Mouse (Mus musculus): ENCODE measurements around the gene Mipol1.

The Mipol1 gene

DNA sequence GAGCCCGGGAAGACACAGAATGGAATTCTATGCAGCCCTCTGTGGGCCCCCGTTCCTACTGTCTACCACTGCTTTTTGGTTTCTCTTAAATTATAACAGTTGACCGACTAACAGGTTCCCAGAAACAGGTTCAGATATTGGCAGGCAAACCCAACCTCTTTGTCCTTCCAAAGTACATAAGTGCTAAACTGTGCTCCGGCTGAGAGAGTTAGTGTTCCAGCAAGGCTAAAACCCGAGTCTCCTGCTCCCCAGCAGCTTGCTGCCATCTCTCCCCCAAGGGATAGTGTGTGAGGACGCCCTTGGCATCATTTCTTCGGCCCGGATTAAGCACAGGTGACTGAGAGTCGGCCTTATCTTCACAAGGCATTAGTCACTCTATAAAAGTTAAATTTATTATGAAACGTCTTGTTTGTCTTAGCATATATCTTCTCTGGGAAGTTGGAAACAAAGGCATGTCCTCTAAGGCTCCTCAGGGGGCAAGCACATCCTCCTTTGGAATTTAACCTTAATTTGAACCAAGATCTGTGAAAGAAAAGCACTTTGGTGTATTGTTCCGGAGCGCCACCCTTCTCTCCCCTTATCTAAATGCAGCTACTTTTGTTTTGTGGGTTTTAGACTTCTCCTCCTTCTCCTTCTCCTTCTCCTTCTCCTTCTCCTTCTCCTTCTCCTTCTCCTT, 285.6 kb downstream of the Mipol1 start:
- CTCF ChIA-PET = no interaction called here

DNA sequence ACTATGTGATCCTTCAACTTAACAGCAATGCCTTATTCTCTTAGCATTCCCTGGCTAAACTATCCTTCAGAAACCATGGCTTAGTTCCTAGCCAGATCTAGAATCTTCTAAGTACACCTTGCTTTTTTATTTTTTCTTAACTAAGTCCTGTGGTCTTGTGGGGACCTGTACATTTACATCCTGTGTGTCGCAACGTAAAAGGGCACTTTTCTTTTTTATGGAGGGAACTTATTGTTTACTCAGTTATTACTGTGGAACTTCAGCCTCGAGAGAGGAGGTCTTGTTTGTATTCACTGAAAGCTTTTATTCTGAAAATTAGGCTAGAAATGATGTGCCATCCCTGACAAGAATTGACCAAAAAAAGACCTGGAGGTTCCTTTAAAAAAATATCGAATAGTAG, 298.1 kb downstream of the Mipol1 start:
- CTCF ChIA-PET = no interaction called here

DNA sequence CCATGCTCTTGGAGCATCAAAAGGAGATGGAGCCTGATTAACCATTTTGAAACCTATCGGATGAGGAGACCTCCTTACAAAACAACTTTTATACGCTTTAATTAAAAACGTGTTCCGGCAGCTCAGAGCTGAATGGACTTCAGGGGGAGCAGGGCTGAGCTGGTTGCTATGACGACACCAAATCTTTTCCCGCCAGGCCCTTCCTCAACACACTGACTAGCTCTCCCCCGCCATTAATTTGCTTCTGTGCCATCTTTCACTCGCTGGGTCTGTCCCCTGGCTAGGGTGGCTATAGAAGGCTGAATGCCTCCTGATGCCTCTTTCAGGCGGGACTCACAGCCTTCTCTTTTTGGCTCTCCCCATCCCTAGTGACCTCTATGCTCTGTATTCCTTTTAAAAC, 300.2 kb downstream of the Mipol1 start:
- CTCF ChIA-PET = no interaction called here

DNA sequence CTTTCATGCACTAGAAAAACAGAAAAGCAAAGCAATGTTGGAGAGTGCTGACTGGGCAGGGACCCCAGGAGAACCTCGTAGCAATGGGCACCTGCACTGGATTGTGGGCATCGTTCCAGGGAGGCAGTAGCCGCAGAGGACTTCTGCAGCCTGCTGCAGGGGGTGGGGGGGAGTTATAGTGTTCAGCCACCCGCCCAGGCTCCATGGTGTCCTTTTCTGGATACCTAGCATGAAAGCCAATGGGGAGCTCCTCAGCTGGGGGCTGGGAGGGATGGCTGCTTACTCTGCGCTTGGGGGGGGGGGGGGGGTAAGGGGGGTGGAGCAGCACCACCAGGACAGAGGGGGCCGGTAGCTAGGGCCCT, 304.3 kb downstream of the Mipol1 start:
- CTCF ChIA-PET = no interaction called here

DNA sequence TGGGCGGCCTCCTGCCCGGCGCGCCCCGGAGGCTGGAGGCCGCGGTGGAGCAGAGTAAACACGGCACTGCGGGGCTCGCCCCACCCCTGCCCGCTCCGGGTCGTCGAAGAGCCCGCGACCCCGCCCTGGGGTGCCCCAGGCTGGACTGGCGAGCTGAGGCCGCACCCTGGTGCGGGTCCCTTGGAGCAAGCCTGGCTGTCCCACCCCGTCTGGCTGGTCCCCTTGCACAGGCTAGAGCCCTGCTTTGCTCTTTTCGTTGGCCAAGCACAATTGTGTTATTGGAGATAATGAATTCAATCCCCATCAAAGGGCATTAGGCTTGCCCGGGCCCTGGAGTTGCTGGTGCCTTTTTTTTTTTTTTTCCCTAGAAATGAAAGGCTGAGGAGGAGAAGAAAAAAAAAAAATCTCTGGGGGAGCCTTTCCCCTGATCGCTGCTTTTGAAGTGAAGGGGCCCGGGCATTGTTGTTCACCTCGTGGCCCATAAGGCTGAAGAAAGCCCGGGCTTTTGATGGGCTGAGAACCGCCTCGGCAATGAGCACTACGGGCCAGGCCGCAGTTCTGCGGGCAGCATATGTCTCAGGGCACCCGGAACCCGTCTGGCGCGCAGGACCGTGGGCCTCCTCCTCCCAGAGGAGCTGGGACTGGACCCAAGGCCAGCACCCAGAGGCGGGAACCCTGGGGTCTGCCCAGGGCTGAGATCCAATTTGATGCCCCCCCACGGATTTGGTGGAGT, 304.8 kb downstream of the Mipol1 start:
- CTCF ChIA-PET = no interaction called here

DNA sequence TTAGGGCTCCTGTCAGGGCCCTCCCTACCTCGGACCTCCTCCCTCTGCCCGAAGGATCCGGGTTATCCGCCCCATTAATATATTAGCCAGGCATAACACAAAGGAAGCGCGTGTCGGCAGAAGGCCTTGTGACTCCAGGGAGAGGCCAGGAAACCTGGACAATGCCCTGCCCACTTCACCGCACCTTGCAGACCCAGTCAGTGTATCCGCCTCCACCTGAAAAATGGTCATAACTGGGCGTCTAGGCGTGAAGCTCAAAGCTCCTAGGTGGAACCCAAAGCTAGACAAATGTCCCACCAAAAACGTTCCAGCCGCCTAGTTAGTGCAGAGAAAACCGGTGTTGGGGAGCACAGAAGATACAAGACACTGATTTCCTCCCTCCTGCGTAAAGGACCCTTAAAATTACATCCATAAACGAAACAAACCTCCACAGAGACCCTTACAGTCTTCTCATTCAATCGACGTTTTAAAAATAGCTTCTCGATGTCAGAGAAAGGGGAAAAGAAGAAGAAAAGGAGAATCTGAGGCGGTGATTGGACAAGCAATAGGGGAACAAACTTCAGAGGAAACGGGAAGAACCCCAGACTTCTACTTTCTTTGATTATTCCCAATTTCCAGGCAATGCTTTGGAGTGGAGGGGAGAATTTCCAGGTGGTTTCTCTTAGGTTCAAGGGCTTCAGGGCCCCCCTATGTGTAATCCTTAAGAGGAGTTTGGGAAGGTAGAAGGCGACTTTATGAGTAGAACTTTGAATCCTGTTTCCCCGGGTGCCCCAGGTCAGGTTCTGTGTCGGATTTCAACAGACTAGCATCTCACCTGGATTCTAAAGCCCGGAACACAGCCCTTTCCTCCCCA, 306.1 kb downstream of the Mipol1 start:
- CTCF ChIA-PET = no interaction called here

DNA sequence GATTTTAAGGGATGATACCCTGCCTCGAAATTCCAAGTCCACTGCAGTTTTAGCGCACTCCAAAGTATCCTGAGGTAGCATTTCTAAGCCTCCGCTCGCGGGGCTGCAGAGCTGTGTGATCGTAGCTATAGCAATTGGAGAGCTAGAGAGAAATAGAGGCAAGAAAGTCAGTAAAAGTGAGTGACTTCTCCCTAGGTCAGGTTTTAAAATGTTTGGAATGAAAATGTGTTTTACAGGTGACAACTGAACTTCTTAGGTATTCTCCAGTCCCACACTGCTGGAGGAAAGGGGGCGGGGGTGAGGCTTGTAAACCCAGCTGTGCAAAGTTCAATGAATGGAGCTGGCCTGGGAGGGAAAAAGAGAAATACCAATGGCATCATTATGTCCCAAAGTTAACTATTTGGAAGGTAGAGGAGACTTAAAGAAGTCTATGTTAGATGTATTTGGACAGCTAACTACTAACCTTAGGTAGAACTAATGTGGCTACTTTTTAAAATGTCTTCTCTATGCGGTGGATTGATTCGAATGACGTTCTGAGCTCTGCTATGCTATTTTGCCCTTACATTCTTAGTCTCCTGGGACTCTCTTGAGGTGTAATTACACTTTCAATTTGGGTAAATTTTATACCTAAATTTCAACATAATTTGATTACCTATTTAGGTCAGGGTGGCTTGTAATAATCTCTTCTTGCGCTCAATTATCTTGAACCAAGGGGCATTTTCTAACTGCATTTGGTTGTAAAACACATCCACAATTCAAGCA, 306.9 kb downstream of the Mipol1 start:
- CTCF ChIA-PET = no interaction called here

DNA sequence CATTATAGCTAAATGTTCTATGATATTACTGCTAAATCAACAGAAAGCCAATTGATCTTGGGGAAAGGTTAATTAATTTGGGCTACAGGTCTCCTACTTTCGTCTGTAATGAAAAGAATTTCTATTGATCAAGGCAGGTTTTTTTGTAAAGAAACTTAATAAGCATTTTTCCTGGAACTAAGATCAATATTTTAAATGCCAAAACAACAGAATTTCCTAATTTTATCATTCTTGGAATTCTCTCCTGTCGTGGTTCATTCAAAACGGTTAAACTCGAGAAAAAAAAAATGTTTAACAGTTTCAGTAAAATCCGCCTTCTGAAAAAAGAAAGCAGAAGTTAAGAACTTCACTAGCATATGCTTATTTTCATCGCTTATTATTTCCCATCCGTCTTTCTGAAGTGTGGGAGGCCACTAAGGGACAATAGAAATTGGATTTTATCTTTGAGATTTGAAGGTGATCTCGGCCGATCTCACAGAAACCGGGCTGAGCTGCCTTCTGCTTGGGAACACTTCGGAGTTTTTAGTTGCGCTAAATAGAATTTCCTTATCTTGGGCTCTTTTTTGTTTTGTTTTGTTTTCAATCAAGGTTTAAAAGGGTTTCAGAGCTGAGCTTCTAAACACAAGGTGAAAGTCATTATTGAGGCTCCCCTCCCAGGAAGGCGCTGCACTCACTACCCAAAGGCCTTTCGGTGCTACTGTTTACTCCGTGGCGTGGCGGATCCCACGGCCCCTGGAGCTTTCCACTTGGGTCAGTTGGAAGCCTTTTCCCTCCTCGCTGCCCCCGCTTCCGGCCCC, 307.8 kb downstream of the Mipol1 start:
- CTCF ChIA-PET = no interaction called here

DNA sequence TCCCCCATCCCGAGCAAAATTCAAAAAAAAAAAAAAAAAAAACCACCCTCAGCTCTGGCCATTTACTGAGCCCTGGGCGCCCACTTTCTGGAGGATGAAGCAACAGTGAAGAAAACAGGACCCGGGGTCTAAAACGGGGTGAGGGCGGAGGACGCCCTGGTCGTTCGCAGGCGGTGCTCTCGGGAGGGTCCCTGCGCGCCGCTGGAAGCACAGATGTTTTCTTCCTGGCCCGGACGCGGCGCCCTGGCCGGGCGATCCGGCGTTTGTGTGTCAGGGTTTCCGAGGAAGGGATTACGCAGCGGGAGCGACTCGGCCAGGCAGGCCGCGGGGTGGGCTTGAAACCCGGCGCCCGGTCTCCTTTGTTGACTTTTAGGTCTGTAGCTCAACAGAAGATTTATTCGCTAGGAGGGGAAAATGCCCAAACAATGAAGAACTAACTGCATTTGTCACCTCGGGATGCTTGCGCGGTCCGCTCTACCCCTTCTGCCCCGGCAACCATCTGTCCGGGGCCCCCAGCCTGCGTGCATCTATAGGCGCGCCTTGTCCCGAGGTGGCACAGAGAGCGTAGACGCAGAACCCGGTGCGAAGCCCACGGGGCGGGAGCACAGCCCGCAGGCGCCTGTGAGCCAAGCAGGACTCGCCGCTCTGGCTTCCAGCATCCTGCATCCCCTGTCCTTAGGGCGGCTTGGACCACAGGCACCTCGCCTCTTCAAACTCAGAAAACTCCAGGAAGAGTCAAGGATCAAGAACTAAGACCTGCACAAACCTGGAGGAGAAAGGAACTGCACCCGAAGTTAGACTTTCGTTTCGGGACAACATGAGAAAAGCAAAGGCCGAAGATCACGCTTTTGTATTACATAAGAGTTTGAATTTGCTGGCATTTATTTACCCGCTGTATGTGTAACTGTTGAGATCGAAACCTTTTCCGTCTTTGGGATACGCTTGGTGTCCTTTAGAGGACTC, 308.6 kb downstream of the Mipol1 start:
- CTCF ChIA-PET = no interaction called here

DNA sequence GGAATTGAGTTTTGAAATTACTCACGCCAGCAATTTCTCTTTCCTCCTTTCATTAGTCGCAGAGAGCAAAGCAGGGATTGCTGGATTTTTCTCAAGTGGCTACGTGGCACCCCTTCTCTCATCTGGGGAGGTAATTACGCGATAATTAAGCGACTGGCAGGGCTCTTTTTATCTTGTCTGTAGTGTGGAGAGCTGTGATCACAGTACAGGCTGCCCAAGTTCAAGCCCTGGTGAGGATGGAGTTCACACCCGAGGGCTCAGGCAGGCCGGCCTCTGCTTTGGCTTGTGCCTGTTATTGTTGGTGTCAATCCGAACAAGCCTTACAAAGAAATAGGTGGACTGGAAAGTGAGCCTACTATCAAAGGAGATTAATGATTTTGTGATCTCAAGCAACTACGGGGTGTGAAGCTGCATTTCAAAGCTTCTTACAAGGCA, 309.3 kb downstream of the Mipol1 start:
- CTCF ChIA-PET = no interaction called here

DNA sequence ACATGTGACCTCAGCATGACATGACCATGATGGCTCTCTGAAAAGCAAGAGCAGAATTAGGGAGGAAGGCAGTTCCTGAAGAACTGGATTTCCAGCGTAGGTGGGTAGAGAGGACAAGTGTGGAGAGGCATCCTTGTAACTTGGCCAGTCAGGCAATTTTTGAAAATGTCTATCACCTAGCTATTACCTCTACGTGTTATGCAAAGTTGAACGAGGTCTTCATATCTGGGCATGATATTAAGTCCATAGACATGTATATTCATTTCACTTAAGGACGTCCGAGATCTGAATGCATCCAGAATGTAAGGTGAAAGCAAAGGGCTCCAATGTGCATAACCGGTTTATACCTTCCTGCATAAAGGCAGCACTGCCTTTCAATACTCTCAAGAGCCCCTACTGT, 310.9 kb downstream of the Mipol1 start:
- CTCF ChIA-PET = no interaction called here

DNA sequence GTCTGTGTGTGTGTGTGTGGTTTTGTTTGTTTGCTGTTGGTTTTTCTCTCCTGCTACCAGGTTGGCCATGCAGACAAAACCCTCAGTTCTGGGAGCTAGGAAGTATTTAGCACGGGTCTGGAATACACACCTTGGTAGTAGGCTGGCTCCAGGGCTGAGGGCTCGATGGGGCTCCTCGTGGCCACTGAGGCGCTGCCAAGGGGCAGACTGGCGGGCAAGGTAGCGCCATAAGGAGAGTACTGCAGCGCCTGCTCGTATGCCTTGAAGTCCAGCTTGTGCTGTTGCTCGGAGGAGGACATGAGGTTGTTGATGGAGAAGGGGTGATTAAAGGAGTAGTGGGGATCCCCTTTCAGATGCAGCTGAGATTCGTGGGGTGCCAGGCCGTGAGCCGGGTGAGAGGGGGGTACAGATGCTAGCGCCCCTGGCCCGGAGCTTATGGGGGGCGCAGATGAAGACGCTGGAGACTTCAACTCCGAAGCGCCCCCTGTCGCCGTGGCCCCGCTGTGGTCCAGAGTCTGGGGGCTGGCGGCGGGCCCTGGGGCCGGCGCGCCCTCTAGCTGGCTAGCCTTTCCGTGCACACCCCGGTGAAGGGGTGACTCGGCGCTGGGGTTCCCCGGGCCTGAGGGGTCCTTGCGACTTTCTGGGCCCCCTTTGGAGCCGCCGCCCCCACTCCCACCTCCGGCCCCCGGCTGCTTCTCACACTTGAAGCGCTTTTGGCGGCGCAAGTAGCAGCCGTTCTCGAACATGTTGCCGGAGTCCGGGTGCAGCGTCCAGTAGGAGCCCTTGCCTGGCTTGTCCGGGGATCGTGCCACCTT, 311.9 kb downstream of the Mipol1 start:
- CTCF ChIA-PET = no interaction called here

DNA sequence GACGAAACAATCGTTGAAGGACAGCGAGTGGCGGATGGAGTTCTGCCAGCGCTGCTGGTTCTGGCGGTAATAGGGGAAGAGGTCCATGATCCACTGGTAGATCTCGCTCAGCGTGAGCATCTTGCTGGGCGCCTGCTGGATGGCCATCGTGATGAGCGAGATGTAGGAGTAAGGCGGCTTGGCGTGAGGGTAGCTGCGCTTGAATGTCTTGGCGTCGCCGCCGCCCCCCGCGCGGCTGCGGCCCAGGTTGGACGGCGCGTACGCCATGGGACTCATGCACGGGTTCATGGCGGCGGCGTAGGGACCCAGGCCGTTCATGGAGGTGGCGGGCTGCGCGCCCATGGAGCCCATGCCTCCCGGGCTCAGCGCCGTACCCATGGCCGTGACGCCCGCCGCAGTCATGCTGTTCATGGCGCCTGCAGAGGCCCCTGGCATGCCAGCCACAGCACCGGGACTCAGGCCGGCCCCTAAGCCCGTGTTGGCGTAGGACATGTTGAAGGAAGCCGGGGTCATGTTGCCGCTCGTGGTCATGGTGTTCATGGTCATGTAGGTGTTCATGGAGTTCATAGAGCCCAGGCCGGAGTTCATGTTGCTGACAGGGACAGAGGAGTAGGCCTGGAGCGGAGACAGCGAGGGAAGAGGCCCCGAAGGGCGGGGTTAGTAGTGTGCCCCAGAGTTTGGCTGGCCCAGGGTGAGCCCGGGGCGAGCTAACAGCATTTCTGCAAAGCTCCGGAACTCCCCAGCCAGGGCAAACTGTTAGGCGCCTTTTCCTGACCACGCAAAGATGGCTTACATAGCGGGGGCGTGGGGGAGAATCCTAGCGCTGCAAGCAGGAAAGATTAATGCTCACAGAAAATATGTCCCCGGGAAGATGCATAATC, 312.8 kb downstream of the Mipol1 start:
- CTCF ChIA-PET = no interaction called here

DNA sequence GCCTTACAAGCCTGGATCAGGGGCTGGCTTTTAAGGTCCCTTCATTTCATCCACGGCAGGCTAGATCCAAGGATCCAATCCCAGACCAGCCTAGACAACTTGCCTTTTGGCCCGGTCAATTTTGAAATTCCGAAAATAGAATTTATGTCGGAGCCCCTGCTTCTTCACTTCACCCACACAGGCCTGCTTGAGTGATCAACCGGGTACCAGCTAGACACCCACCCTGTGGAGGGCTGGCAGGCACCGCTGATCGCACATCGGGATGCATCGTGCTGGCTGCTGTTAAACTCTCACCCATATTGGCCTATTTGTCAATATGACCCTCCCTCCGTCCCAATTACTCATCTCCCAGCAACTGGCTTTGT, 313.4 kb downstream of the Mipol1 start:
- CTCF ChIA-PET = no interaction called here

DNA sequence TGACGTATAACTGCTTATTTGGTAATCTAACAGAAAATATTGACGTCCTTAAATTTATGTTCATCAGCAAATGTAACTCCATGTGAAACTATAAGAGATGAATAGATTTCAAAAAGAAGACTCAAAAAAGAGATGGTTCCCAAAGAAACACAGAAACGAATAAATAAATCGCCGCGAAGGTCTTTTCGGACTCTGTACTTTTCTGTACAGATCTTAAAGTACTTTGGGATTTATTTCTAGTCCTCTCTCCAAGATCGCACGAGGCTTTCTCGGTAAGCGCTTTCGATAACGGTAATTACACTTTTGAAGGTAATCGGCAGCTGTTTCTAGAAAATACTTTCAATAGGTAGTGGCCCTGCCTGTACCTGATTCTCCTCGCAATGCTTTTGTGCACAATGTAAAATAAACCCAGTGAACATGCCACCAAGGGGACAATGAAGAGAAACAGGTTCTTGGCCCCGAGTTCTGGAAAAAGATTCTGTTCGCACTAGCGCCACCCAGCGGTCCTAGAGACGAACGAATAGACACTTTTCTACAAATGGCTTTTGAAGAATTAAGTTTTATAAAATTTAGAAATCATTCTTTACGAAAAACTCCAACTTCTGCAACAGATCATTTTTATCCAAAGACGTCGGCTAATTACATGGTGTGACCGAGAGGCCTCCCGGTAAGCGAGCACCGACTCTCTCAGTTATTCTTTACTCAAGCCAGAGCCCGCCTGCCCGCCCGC, 314.6 kb downstream of the Mipol1 start:
- CTCF ChIA-PET = no interaction called here

DNA sequence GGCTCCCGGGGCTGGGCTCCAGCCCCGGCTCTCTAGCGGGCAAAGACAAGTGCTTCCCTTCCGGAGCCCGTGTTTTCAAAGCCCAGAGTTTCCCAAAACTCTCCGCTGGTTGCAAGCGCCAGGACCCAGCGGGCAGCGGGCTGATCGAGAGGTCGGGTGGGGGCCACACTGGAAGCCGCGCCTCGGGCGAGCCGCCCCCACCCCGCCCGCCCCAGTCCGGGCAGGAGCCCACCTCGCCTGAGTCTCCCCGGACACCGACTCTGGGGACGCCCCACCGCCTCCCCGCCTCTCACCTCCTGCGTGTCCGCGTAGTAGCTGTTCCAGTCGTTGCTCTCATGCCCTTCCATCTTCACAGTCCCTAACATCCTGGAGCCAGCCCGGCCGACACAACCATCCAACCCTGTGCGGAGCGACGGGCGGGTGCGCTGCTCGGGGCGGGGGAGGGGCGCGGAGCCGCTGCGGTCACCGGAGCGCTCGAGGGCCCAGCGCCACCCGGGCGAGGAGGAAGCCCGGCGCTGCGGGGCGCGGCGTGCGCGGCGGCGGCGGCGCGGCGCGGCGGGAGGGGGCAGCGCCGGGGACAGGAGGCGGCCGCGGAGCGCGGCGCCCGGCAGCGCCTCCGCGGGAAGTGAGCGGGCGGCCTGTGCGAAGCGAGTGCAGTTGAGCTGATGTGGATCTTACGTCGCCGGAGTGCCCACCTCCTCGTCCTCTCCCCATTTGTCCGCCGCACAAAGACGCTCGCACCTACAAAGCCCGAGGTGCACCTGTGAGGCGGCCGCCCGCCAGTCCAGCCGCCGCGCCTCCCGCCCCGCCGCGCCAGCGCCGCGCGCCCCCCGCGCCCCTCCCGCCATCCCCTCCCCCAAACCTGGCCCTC, 315.4 kb downstream of the Mipol1 start:
- CTCF ChIA-PET = no interaction called here

All from spleen, embryonic (tissue).